Mouse (Mus musculus) cerebellum, adult 2 months (tissue): Measurements from ENCODE around the gene Mfrp. TPM values are rescaled to one million over a fixed set of nuclear protein-coding genes. Genes with fewer than 3 reads are reported as not detected.

ENCODE experiments used
- DNase-seq, 2 experiments: peaks; one replicate each; pipeline ENCODE4 v3.0.0; 2021
- H3K27ac ChIP-seq: fragments of 200-500 bp; 2 replicates; pipeline ENCODE4 v1.5.1; 2012; ENCODE audit warnings: low read length, control low read depth, inconsistent platforms; ENCODE audit not compliant: insufficient read depth
- H3K27me3 ChIP-seq: fragments of 200-500 bp; 2 replicates; pipeline ENCODE4 v1.6.1; 2012; ENCODE audit warnings: inconsistent platforms, mild to moderate bottlenecking, low read length, moderate library complexity; ENCODE audit not compliant: control insufficient read depth, insufficient read depth
- H3K4me1 ChIP-seq: fragments of 200-500 bp; 2 replicates; pipeline ENCODE4 v1.6.1; 2011; ENCODE audit warnings: low read length; ENCODE audit not compliant: control insufficient read depth, insufficient read depth
- H3K4me3 ChIP-seq: fragments of 200-500 bp; replicated peaks from 2 replicates; pipeline ENCODE3; 2011; ENCODE audit warnings: mild to moderate bottlenecking, low read depth, low read length, control low read depth; ENCODE audit not compliant: insufficient read depth
- CTCF ChIP-seq: fragments of 200-500 bp; IDR thresholded peaks from 2 replicates; pipeline ENCODE4 v1.5.1; 2011; ENCODE audit warnings: low read depth, mild to moderate bottlenecking, control low read depth, low read length, moderate library complexity, borderline replicate concordance; ENCODE audit not compliant: insufficient read depth
- POLR2A ChIP-seq: fragments of 200-500 bp; IDR thresholded peaks from 2 replicates; pipeline ENCODE4 v1.6.1; 2011; ENCODE audit warnings: low read length, control low read depth, borderline replicate concordance; ENCODE audit not compliant: insufficient read depth
- WGBS: fragments of 180-500 bp; shearing (Covaris S2); methylation state at CpG from one replicate; pipeline ENCODE4 v1.1.7; 2018; 5-methylcytosine and 5-hydroxymethylcytosine counted together
- polyA plus RNA-seq: library from polyadenylated mRNA; depleted of rRNA; stranded (reverse); fragments of >200 nt; gene quantifications from 2 replicates; pipeline ENCODE4 v1.2.3, GENCODE M21; 2012

Gene Mfrp
- polyA plus RNA-seq, 1 experiment = 2.7 TPM

GRCm38 (mm10) chr9:44086960-44087359, 14.6 kb upstream of the Mfrp start:
- DNase-seq = no peak
- no peaks in the 10 kb centered on the region for H3K27me3 ChIP-seq
- peak overlapping the region; percentile 29; the same call in 1 of the 2 replicates for H3K27ac ChIP-seq
- WGBS = 16% methylated on average over 10 of the region's 10 CpGs
- H3K4me1 ChIP-seq = peaks cover 17% of the 10 kb centered on the region
- TF ChIP-seq POLR2A (0 out of 2 replicates have a peak, but pooled peaks have one; percentile 23), CTCF (no peak)
- peak overlapping the region; percentile 69 for H3K4me3 ChIP-seq

- WGBS = 7% methylated on average over 15 of the region's 15 CpGs
- no peak for TF ChIP-seq CTCF
- no peak for TF ChIP-seq POLR2A
- Histone ChIP-seq H3K4me3 (peak overlapping the region; percentile 69), H3K27me3 (no peaks in the 10 kb centered on the region), H3K4me1 (peaks cover 17% of the 10 kb centered on the region), H3K27ac (peak overlapping the region; percentile 63)
- DNase-seq = peak in 1 of 2 experiments; percentile 73
These were observed 13.6 kb upstream of the Mfrp start for GRCm38 (mm10) chr9:44087761-44088455.

- 59% methylated on average over 12 of the region's 12 CpGs for WGBS
- DNase-seq = no peak
- TF ChIP-seq CTCF (no peak), POLR2A (no peak)
- Histone ChIP-seq H3K4me3 (no peak overlapping the region), H3K4me1 (peaks cover 18% of the 10 kb centered on the region), H3K27me3 (no peaks in the 10 kb centered on the region), H3K27ac (no peak overlapping the region; the same call in 1 of the 2 replicates)
These were observed 12.5 kb upstream of the Mfrp start for GRCm38 (mm10) chr9:44088877-44089608.

- no peak overlapping the region for H3K4me3 ChIP-seq
- 0 out of 2 replicates have a peak overlapping the region, but pooled peaks have one; percentile 1 for H3K27ac ChIP-seq
- WGBS = 17% methylated on average over 24 of the region's 24 CpGs
- peak; percentile 85 to 90 for DNase-seq
- peak; percentile 89 for TF ChIP-seq CTCF
- no peak for TF ChIP-seq POLR2A
- H3K27me3 ChIP-seq = no peaks in the 10 kb centered on the region
- H3K4me1 ChIP-seq = peaks cover 30% of the 10 kb centered on the region
These were observed 7.7 kb upstream of the Mfrp start for GRCm38 (mm10) chr9:44093612-44094503.

GRCm38 (mm10) chr9:44094737-44095136, 6.8 kb upstream of the Mfrp start:
- H3K27ac ChIP-seq = no peak overlapping the region
- no peak overlapping the region for H3K4me3 ChIP-seq
- DNase-seq = no peak
- WGBS = 90% methylated on average over 3 of the region's 3 CpGs
- no peaks in the 10 kb centered on the region for H3K27me3 ChIP-seq
- H3K4me1 ChIP-seq = peaks cover 22% of the 10 kb centered on the region
- TF ChIP-seq CTCF (no peak), POLR2A (no peak)

GRCm38 (mm10) chr9:44095781-44096180, 5.7 kb upstream of the Mfrp start:
- whole genome bisulfite sequencing = 75% methylated on average over 9 of the region's 9 CpGs
- H3K27ac ChIP-seq = no peak overlapping the region

GRCm38 (mm10) chr9:44096536-44096935, 5.0 kb upstream of the Mfrp start:
- 28% methylated on average over 9 of the region's 9 CpGs for WGBS
- no peaks in the 10 kb centered on the region for H3K27me3 ChIP-seq
- DNase-seq = no peak
- H3K4me3 ChIP-seq = no peak overlapping the region
- H3K4me1 ChIP-seq = peaks cover 22% of the 10 kb centered on the region
- TF ChIP-seq CTCF (no peak), POLR2A (no peak)
- no peak overlapping the region; the same call in 1 of the 2 replicates for H3K27ac ChIP-seq

More at GRCm38 (mm10) chr9:44095781-44096180, 5.7 kb upstream of the Mfrp start:
- Histone ChIP-seq H3K4me3 (no peak overlapping the region), H3K4me1 (peaks cover 22% of the 10 kb centered on the region), H3K27me3 (no peaks in the 10 kb centered on the region)
- TF ChIP-seq CTCF = no peak
- no peak for TF ChIP-seq POLR2A
- no peak for DNase-seq
